Mouse (Mus musculus): ENCODE results near the gene Pdk1.

- no peak for TF ChIP-seq CTCF (conservative IDR thresholded peaks at IDR 0.05; ENCODE audit: low read length)
- TF ChIP-seq POU5F1 (IDR thresholded peaks at IDR 0.05; ENCODE audit: borderline replicate concordance, low read length), result no peak
- TF ChIP-seq NANOG (IDR thresholded peaks at IDR 0.05; ENCODE audit: borderline replicate concordance, low read length), result no peak
Observed at GRCm38 (mm10) chr2:71844906-71845305, 28.1 kb upstream of the Pdk1 start.

Measured in E14TG2a.4 (cell line).